Mouse (Mus musculus) ES-Bruce4 (cell line): ENCODE data around the gene Synpo2.

Experiments used
- CTCF ChIP-seq: IDR thresholded peaks from one replicate; pipeline ENCODE4 v1.8.1; 2011; ENCODE audit warnings: low read depth, low read length
- EP300 ChIP-seq: IDR thresholded peaks from 2 replicates; pipeline ENCODE4 v1.6.1; 2011; ENCODE audit warnings: low read depth, low read length; ENCODE audit not compliant: insufficient read depth
- POLR2A ChIP-seq: IDR thresholded peaks from one replicate; pipeline ENCODE4 v1.8.1; 2011; ENCODE audit warnings: low read length; ENCODE audit not compliant: insufficient read depth

DNA sequence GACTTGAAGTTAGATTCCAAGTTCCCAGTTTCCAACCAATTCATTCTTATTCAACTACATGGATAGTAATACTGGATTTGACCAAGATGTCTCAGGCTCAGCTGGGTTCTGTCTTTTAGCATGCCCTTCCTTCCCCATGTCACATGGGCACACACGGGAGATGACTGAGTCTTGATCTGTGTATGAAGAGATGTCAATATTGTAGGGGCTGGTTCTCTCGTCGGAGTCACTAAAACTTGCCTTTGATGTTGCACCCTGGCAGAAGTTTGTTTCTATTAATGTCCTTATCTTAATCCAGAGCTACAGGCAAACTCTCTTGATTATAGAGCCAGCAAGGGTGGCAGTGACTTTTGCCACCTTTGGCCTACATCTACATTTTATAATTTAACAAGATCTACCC lies 154.3 kb downstream of the Synpo2 start:
- no peak for TF ChIP-seq CTCF
- no peak for TF ChIP-seq POLR2A
- no peak for TF ChIP-seq EP300
